In genomic region chr10:81604019-81604967, GRCm38 (mm10) we compare ENCODE assay signal across 8 mouse cellular contexts. TPM values are rescaled to one million over a fixed set of nuclear protein-coding genes. Genes with fewer than 3 reads are reported as not detected.
DNase-seq lines count a peak whose midpoint lies in the region; ATAC-seq and TF ChIP-seq lines count a peak whose summit lies in the region.

No protein-coding gene starts in this region.

- DNase-seq in kidney, adult 2 months: peak; percentile 33
- no peak for DNase-seq in kidney, postnatal 4 days
- peak; percentile 75 for DNase-seq in cerebellum, adult 9-10 months
- no peak for DNase-seq in right cerebral cortex, postnatal 10 days (ENCODE audit: low spot score in 2 of 2)
- DNase-seq in embryo, embryonic 11 days: no peak
- DNase-seq in left cerebral cortex, adult 9 months (ENCODE audit: low spot score in 2 of 2): no peak

- peaks cover 5% of the 10 kb centered on the region; the same call in 1 of the 2 replicates for H3K4me1 ChIP-seq in kidney, adult 2 months (ENCODE audit: control insufficient read depth, insufficient read depth, low read length)
- H3K4me1 ChIP-seq in hindbrain, embryonic 15.5 days (replicated peaks): peaks cover 44% of the 10 kb centered on the region
- H3K4me1 ChIP-seq in midbrain, embryonic 15.5 days: peaks cover 47% of the 10 kb centered on the region

- no peak overlapping the region for H3K4me3 ChIP-seq in kidney, adult 2 months (ENCODE audit: insufficient read depth, low read depth, low read length)
- peak overlapping the region; percentile 12; the same call in 1 of the 2 replicates for H3K4me3 ChIP-seq in hindbrain, embryonic 15.5 days
- H3K4me3 ChIP-seq in midbrain, embryonic 15.5 days: peak overlapping the region; percentile 58; the same call in 1 of the 2 replicates

- WGBS in kidney, adult 2 months: 64% methylated on average over 12 of the region's 12 CpGs
- 83% methylated on average over 12 of the region's 12 CpGs for WGBS in hindbrain, embryonic 15.5 days
- WGBS in midbrain, embryonic 15.5 days: 83% methylated on average over 12 of the region's 12 CpGs

- no peaks in the 10 kb centered on the region for H3K36me3 ChIP-seq in kidney, adult 2 months (ENCODE audit: control insufficient read depth, insufficient read depth, low read length)
- H3K36me3 ChIP-seq in hindbrain, embryonic 15.5 days: no peaks in the 10 kb centered on the region
- H3K36me3 ChIP-seq in midbrain, embryonic 15.5 days (replicated peaks): no peaks in the 10 kb centered on the region

- H3K9ac ChIP-seq in hindbrain, embryonic 15.5 days: no peak overlapping the region
- H3K9ac ChIP-seq in midbrain, embryonic 15.5 days: no peak overlapping the region

- peak overlapping the region; percentile 62 for H3K4me2 ChIP-seq in hindbrain, embryonic 15.5 days
- peak overlapping the region; percentile 84 for H3K4me2 ChIP-seq in midbrain, embryonic 15.5 days

- TF ChIP-seq POLR2A in kidney, adult 2 months (IDR thresholded peaks at IDR 0.05; ENCODE audit: low read depth, low read length): no peak

- H3K9me3 ChIP-seq in hindbrain, embryonic 15.5 days: no peaks in the 10 kb centered on the region
- no peaks in the 10 kb centered on the region for H3K9me3 ChIP-seq in midbrain, embryonic 15.5 days

- ATAC-seq in hindbrain, embryonic 15.5 days (ENCODE audit: low FRiP score, low read depth): no peak
- ATAC-seq in midbrain, embryonic 15.5 days (replicated peaks): no peak; the same call in 1 of the 2 replicates

- H3K27ac ChIP-seq in kidney, adult 2 months (ENCODE audit: insufficient read depth, low read depth, low read length): no peak overlapping the region
- peak overlapping the region; percentile 66; the same call in 1 of the 2 replicates for H3K27ac ChIP-seq in hindbrain, embryonic 15.5 days (replicated peaks)
- peak overlapping the region; percentile 93; the same call in 1 of the 2 replicates for H3K27ac ChIP-seq in midbrain, embryonic 15.5 days

- H3K27me3 ChIP-seq in kidney, adult 2 months (replicated peaks; ENCODE audit: control insufficient read depth, insufficient read depth, low read length): no peaks in the 10 kb centered on the region
- peaks cover 15% of the 10 kb centered on the region; the same call in 1 of the 2 replicates for H3K27me3 ChIP-seq in hindbrain, embryonic 15.5 days
- peaks cover 11% of the 10 kb centered on the region; the same call in 1 of the 2 replicates for H3K27me3 ChIP-seq in midbrain, embryonic 15.5 days (replicated peaks)

- TF ChIP-seq CTCF in kidney, adult 2 months (conservative IDR thresholded peaks at IDR 0.05; ENCODE audit: insufficient read depth, insufficient read length, low read depth, low read length): no peak

RNA-seq across cellular contexts. Expression of gene BC025920, which starts 1.8 kb away (rescaled TPM):
- polyA plus RNA-seq in kidney, adult 2 months (2012; rRNA removed): 1.0 and 1.1 TPM in 2 replicates
- 1.7 and 2.1 TPM in 2 replicates for polyA plus RNA-seq in hindbrain, embryonic 15.5 days (2015; fragmentation: Nextera tagmentation; extraction: Ambion mirVana)
- 1.8 and 2.0 TPM in 2 replicates for polyA plus RNA-seq in midbrain, embryonic 15.5 days (2015; fragmentation: Nextera tagmentation; extraction: Ambion mirVana)

RNA-seq across cellular contexts. Expression of gene Tle6, which starts 3.4 kb away (rescaled TPM):
- 3.9 and 4.3 TPM in 2 replicates for polyA plus RNA-seq in kidney, adult 2 months (2012; rRNA removed)
- polyA plus RNA-seq in hindbrain, embryonic 15.5 days (2015; fragmentation: Nextera tagmentation; extraction: Ambion mirVana): 8.7 and 9.8 TPM in 2 replicates
- polyA plus RNA-seq in midbrain, embryonic 15.5 days (2015; fragmentation: Nextera tagmentation; extraction: Ambion mirVana): 6.7 and 8.0 TPM in 2 replicates

RNA-seq across cellular contexts. Expression of gene Sirt6, which starts 23.3 kb away (rescaled TPM):
- 16.3 and 19.7 TPM in 2 replicates for polyA plus RNA-seq in kidney, adult 2 months (2012; rRNA removed)
- 49.0 and 49.1 TPM in 2 replicates for polyA plus RNA-seq in hindbrain, embryonic 15.5 days (2015; fragmentation: Nextera tagmentation; extraction: Ambion mirVana)
- 60.1 and 60.4 TPM in 2 replicates for polyA plus RNA-seq in midbrain, embryonic 15.5 days (2015; fragmentation: Nextera tagmentation; extraction: Ambion mirVana)

RNA-seq across cellular contexts. Expression of gene Ankrd24, which starts 24.0 kb away (rescaled TPM):
- 67.1 and 81.0 TPM in 2 replicates for polyA plus RNA-seq in kidney, adult 2 months (2012; rRNA removed)
- polyA plus RNA-seq in hindbrain, embryonic 15.5 days (2015; fragmentation: Nextera tagmentation; extraction: Ambion mirVana): 19.4 and 23.6 TPM in 2 replicates
- 19.1 and 20.2 TPM in 2 replicates for polyA plus RNA-seq in midbrain, embryonic 15.5 days (2015; fragmentation: Nextera tagmentation; extraction: Ambion mirVana)

RNA-seq across cellular contexts. Expression of gene Tle2, which starts 29.9 kb away (rescaled TPM):
- 63.7 and 93.5 TPM in 2 replicates for polyA plus RNA-seq in kidney, adult 2 months (2012; rRNA removed)
- polyA plus RNA-seq in hindbrain, embryonic 15.5 days (2015; fragmentation: Nextera tagmentation; extraction: Ambion mirVana): 46.6 and 46.9 TPM in 2 replicates
- 57.4 and 58.8 TPM in 2 replicates for polyA plus RNA-seq in midbrain, embryonic 15.5 days (2015; fragmentation: Nextera tagmentation; extraction: Ambion mirVana)

Comparison
In these comparisons a context has a peak if more than half of its experiments do, and no peak if none do; other contexts are left out.
1. DNase-seq: peak in kidney, adult 2 months (single experiment) and cerebellum, adult 9-10 months (single experiment); none in kidney, postnatal 4 days (0 of 2), right cerebral cortex, postnatal 10 days (0 of 2), embryo, embryonic 11 days (single experiment) and left cerebral cortex, adult 9 months (0 of 2).